Mouse (Mus musculus) spleen, adult 2 months (tissue): ENCODE data around the gene Pakap.

Source experiments
- CTCF ChIP-seq: fragments of 200-500 bp; IDR thresholded peaks from 2 replicates; pipeline ENCODE4 v1.5.1; 2011; ENCODE audit warnings: mild to moderate bottlenecking, inconsistent platforms; ENCODE audit not compliant: insufficient read depth, insufficient read length, insufficient replicate concordance; ENCODE audit errors: extremely low read depth
- POLR2A ChIP-seq: fragments of 200-500 bp; IDR thresholded peaks from 2 replicates; pipeline ENCODE4 v1.6.1; 2011; ENCODE audit warnings: low read depth, low read length, inconsistent platforms

DNA sequence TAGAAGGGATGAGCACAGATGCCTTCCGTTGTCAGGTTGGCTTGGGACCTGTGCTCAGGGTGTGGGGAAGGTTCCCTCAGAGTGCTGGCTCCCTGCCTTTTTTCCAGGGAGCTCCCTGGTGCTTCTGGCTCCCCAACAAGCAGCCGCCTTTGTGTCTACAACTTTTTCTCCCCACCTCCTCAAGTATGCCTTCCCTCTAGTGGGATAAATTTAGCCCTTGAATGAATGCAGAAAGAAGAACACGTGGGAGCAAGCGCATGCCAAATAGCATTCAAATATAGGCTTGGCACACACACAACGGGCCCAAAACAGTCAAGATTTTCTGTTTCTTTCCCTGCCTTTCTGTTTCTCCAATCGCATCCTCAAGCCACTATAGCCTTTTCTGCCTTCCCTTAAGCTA, 6.9 kb upstream of the Pakap start:
- TF ChIP-seq CTCF, result no peak
- TF ChIP-seq POLR2A, result no peak
